Mouse (Mus musculus) kidney, postnatal 10 days (tissue): ENCODE results near the gene Gm20795.
"Not testable (repeated sequence)": the region's sequence is repeated elsewhere in the genome, so short reads cannot be mapped to it uniquely, and the experiment has no call there.

Source experiments
- DNase-seq: peaks from one replicate; pipeline ENCODE4 v3.0.0; 2021; ENCODE audit warnings: mixed read lengths

Gene Gm20795

DNA sequence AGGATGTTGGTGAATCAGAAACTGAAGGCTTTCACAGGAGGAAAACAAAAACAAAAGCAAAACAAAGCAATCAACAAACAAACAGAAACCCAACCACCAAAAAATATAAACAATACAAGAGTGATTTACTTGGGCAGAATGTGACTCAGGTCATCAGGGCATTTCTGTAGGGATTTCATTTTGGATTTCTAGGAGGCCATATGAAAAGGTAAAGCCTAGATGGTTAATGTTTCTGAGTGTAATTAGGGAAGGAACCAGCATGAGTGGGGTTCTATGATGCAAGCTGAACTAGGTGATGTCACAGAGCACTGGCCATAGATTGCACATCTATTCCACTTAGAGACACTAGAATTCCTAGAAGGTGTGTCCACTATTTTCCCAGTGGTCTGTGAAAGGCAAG is at the start of gene Gm20795:
Gm20795 (plus strand) TSS at position 301 of the 400 bp plus-strand sequence.
- not testable (repeated sequence) for DNase-seq

DNA sequence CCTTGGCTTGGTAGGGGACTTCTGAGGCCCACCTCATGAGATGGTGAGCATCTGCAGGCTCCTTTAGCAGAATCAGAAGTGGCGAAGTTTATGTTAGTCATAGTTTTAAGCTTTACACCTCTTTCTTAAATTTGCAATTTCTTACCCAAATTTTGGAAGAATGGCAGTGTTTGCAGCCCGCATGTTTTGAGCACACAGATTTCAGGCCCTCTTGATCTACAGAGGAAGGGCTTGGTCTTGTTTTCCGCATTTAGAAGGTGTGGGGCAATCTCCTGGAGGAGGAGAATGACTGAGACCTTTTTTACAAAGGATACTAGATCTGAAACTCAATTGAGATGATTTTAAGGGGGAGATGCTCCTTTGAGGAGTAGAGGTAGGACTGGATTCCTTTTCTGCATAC is 29.0 kb upstream of the Gm20795 start, which contains the start of gene Gm21797:
Gm21797 (minus strand) TSS at position 101 of the 400 bp plus-strand sequence.
- DNase-seq: not testable (repeated sequence)
